Mouse (Mus musculus) MEL (cell line): ENCODE measurements around the gene Sparc. TPM values are rescaled to one million over a fixed set of nuclear protein-coding genes. Genes with fewer than 3 reads are reported as not detected.

Source experiments
- DNase-seq: peaks from one replicate; pipeline ENCODE4 v3.0.0; 2011; ENCODE audit warnings: low read depth, low spot score
- H3K27ac ChIP-seq: 2 replicates; pipeline ENCODE4 v1.5.1; 2012; ENCODE audit warnings: low read depth, mild to moderate bottlenecking, control low read depth, low read length, moderate library complexity; ENCODE audit not compliant: control insufficient read depth
- H3K27me3 ChIP-seq, 2 experiments: fragments of 150-350 bp in 1 of 2; sonication (generic) in 1 of 2; 2 replicates each; pipeline ENCODE4 v1.6.1; 2012; ENCODE audit warnings: low read length in 2 of 2, mild to moderate bottlenecking in 2 of 2, improper control_type of control experiment in 1 of 2, moderate library complexity in 1 of 2; ENCODE audit not compliant: insufficient read depth in 2 of 2, control insufficient read depth in 1 of 2
- H3K36me3 ChIP-seq, 2 experiments: 2 replicates each; pipeline ENCODE4 v1.6.1; 2012 to 2014; ENCODE audit warnings: low read length in 2 of 2, improper control_type of control experiment in 1 of 2, inconsistent platforms in 1 of 2, mild to moderate bottlenecking in 1 of 2; ENCODE audit not compliant: insufficient read depth in 2 of 2, control insufficient read depth in 1 of 2
- H3K4me1 ChIP-seq, 2 experiments: fragments of 150-350 bp in 1 of 2; sonication (generic) in 1 of 2; 2 replicates each; pipeline ENCODE4 v1.6.1; 2012; ENCODE audit warnings: low read length in 2 of 2, improper control_type of control experiment in 1 of 2, mild to moderate bottlenecking in 1 of 2; ENCODE audit not compliant: insufficient read depth in 2 of 2, control insufficient read depth in 1 of 2
- H3K4me3 ChIP-seq, 2 experiments: fragments of 150-350 bp in 1 of 2; sonication (generic) in 1 of 2; 2 replicates each; pipeline ENCODE4 v1.5.1; 2012; ENCODE audit warnings: low read depth in 2 of 2, low read length in 2 of 2, mild to moderate bottlenecking in 2 of 2, moderate library complexity in 2 of 2, control low read depth in 1 of 2, improper control_type of control experiment in 1 of 2; ENCODE audit not compliant: control insufficient read depth in 1 of 2, insufficient read depth in 1 of 2
- H3K79me2 ChIP-seq: 2 replicates; pipeline ENCODE4 v1.6.1; 2012; ENCODE audit warnings: mild to moderate bottlenecking, low read length, moderate library complexity; ENCODE audit not compliant: control insufficient read depth, poor library complexity, insufficient read depth
- H3K9ac ChIP-seq: 2 replicates; pipeline ENCODE4 v1.6.1; 2012; ENCODE audit warnings: low read depth, mild to moderate bottlenecking, control low read depth, low read length, moderate library complexity; ENCODE audit not compliant: control insufficient read depth, poor library complexity, severe bottlenecking
- H3K9me3 ChIP-seq: fragments of 150-350 bp; sonication (generic); replicated peaks from 2 replicates; pipeline ENCODE4 v1.6.1; 2012; ENCODE audit warnings: mild to moderate bottlenecking, low read length, improper control_type of control experiment, moderate library complexity; ENCODE audit not compliant: insufficient read depth
- BHLHE40 ChIP-seq: IDR thresholded peaks from 2 replicates; pipeline ENCODE4 v1.6.1; 2012; ENCODE audit warnings: low read depth, mild to moderate bottlenecking, inconsistent platforms, low read length, improper control_type of control experiment, borderline replicate concordance
- CHD1 ChIP-seq: IDR thresholded peaks from 2 replicates; pipeline ENCODE4 v1.6.1; 2012; ENCODE audit warnings: low read depth, mild to moderate bottlenecking, inconsistent platforms, low read length, improper control_type of control experiment
- CHD2 ChIP-seq: IDR thresholded peaks from 2 replicates; pipeline ENCODE4 v1.6.1; 2011; ENCODE audit warnings: low read length, improper control_type of control experiment
- CTCF ChIP-seq, 3 experiments: IDR thresholded peaks in 2 of 3; conservative IDR thresholded peaks in 1 of 3; 2 replicates each; pipeline ENCODE4 v1.5.1; 2011 to 2012; ENCODE audit warnings: low read length in 3 of 3, low read depth in 2 of 3, mild to moderate bottlenecking in 2 of 3, improper control_type of control experiment in 1 of 3, inconsistent platforms in 1 of 3, mixed read lengths in 1 of 3, moderate library complexity in 1 of 3; ENCODE audit not compliant: control insufficient read depth in 1 of 3, insufficient read depth in 1 of 3, poor library complexity in 1 of 3, severe bottlenecking in 1 of 3
- E2F4 ChIP-seq: IDR thresholded peaks from 2 replicates; pipeline ENCODE4 v1.6.1; 2011; ENCODE audit warnings: low read depth, low read length, improper control_type of control experiment, borderline replicate concordance
- EP300 ChIP-seq, 2 experiments: IDR thresholded peaks; 2 replicates each; pipeline ENCODE4 v1.6.1; 2011; ENCODE audit warnings: improper control_type of control experiment in 2 of 2, low read length in 2 of 2, low read depth in 1 of 2, mild to moderate bottlenecking in 1 of 2
- ETS1 ChIP-seq: IDR thresholded peaks from 2 replicates; pipeline ENCODE4 v1.6.1; 2012; ENCODE audit warnings: low read depth, mild to moderate bottlenecking, inconsistent platforms, low read length, improper control_type of control experiment, moderate library complexity
- GABPA ChIP-seq: IDR thresholded peaks from 2 replicates; pipeline ENCODE4 v1.6.1; 2012; ENCODE audit warnings: low read depth, mild to moderate bottlenecking, inconsistent platforms, low read length, improper control_type of control experiment, moderate library complexity
- JUND ChIP-seq: IDR thresholded peaks from 2 replicates; pipeline ENCODE4 v1.6.1; 2011; ENCODE audit warnings: low read depth, mild to moderate bottlenecking, improper control_type of control experiment, low read length
- MAX ChIP-seq: IDR thresholded peaks from 2 replicates; pipeline ENCODE4 v1.6.1; 2011; ENCODE audit warnings: low read length, improper control_type of control experiment
- MAZ ChIP-seq: IDR thresholded peaks from 2 replicates; pipeline ENCODE4 v1.6.1; 2012; ENCODE audit warnings: low read depth, mild to moderate bottlenecking, inconsistent platforms, low read length, improper control_type of control experiment
- MEF2A ChIP-seq: IDR thresholded peaks from 2 replicates; pipeline ENCODE4 v1.6.1; 2014; ENCODE audit warnings: low read depth, mild to moderate bottlenecking, inconsistent platforms, low read length, improper control_type of control experiment; ENCODE audit not compliant: poor library complexity, insufficient replicate concordance, severe bottlenecking; ENCODE audit errors: extremely low read depth
- MYB ChIP-seq: IDR thresholded peaks from 2 replicates; pipeline ENCODE4 v1.6.1; 2011; ENCODE audit warnings: mild to moderate bottlenecking, low read depth, low read length, improper control_type of control experiment
- MYC ChIP-seq: IDR thresholded peaks from 2 replicates; pipeline ENCODE4 v1.6.1; 2011; ENCODE audit warnings: low read depth, mild to moderate bottlenecking, low read length, improper control_type of control experiment, moderate library complexity
- POLR2A ChIP-seq, 2 experiments: IDR thresholded peaks; 2 replicates each; pipeline ENCODE4 v1.6.1; 2011 to 2012; ENCODE audit warnings: low read length in 2 of 2, mild to moderate bottlenecking in 2 of 2, control low read depth in 1 of 2, improper control_type of control experiment in 1 of 2, low read depth in 1 of 2, moderate library complexity in 1 of 2; ENCODE audit not compliant: control insufficient read depth in 1 of 2, insufficient read depth in 1 of 2, poor library complexity in 1 of 2
- RAD21 ChIP-seq: IDR thresholded peaks from 2 replicates; pipeline ENCODE4 v1.6.1; 2011; ENCODE audit warnings: mild to moderate bottlenecking, low read depth, low read length, improper control_type of control experiment
- SIN3A ChIP-seq: IDR thresholded peaks from 2 replicates; pipeline ENCODE4 v1.6.1; 2012; ENCODE audit warnings: low read length, improper control_type of control experiment, inconsistent platforms
- TAL1 ChIP-seq: IDR thresholded peaks from 2 replicates; pipeline ENCODE4 v1.6.1; 2012; ENCODE audit warnings: mild to moderate bottlenecking, inconsistent platforms, low read length, moderate library complexity, mixed read lengths
- TBP ChIP-seq: IDR thresholded peaks from 2 replicates; pipeline ENCODE4 v1.8.0; 2011; ENCODE audit warnings: low read depth, low read length, improper control_type of control experiment
- TCF12 ChIP-seq: IDR thresholded peaks from 2 replicates; pipeline ENCODE4 v1.6.1; 2014; ENCODE audit warnings: low read depth, mild to moderate bottlenecking, inconsistent platforms, low read length, improper control_type of control experiment, moderate library complexity
- UBTF ChIP-seq: IDR thresholded peaks from 2 replicates; pipeline ENCODE4 v1.6.1; 2012; ENCODE audit warnings: low read depth, mild to moderate bottlenecking, inconsistent platforms, low read length, improper control_type of control experiment, moderate library complexity, borderline replicate concordance; ENCODE audit not compliant: insufficient read depth
- USF1 ChIP-seq: IDR thresholded peaks from 2 replicates; pipeline ENCODE4 v1.6.1; 2014; ENCODE audit warnings: low read depth, mild to moderate bottlenecking, inconsistent platforms, low read length, improper control_type of control experiment, moderate library complexity
- USF2 ChIP-seq, 2 experiments: IDR thresholded peaks; 2 replicates each; pipeline ENCODE4 v1.6.1; 2011 to 2012; ENCODE audit warnings: improper control_type of control experiment in 2 of 2, low read length in 2 of 2, borderline replicate concordance in 1 of 2, inconsistent platforms in 1 of 2, low read depth in 1 of 2, mild to moderate bottlenecking in 1 of 2; ENCODE audit not compliant: insufficient read depth in 1 of 2
- ZC3H11A ChIP-seq: IDR thresholded peaks from 2 replicates; pipeline ENCODE4 v1.6.1; 2012; ENCODE audit warnings: low read depth, mild to moderate bottlenecking, inconsistent platforms, low read length, improper control_type of control experiment
- ZMIZ1 ChIP-seq: IDR thresholded peaks from 2 replicates; pipeline ENCODE4 v1.6.1; 2012; ENCODE audit warnings: low read depth, mild to moderate bottlenecking, inconsistent platforms, low read length, improper control_type of control experiment, moderate library complexity
- polyA plus RNA-seq, 2 experiments: library from polyadenylated mRNA; stranded (reverse) in 1 of 2; unstranded in 1 of 2; fragments of >175 nt in 1 of 2; fragments of >200 nt in 1 of 2; gene quantifications; 2 replicates each; pipeline versions ENCODE4 v1.2.1 to v1.2.4; 2012; ENCODE audit warnings: low replicate concordance in 2 of 2, low read depth in 1 of 2; ENCODE audit not compliant: insufficient read length in 2 of 2, insufficient read depth in 1 of 2, missing spikeins in 1 of 2
- total RNA-seq: library from RNA; depleted of rRNA; stranded (reverse); fragments of 300-350 nt; gene quantifications from 2 replicates; pipeline ENCODE4 v1.2.3, GENCODE M21; 2012

Sparc gene
- total and polyA plus RNA-seq, 3 experiments: not detected

- Histone ChIP-seq H3K27ac (no peak overlapping the region), H3K27me3 (peaks cover 24 to 29% of the 10 kb centered on the region in 2 experiments), H3K4me1 (no peaks in the 10 kb centered on the region), H3K9me3 (no peaks in the 10 kb centered on the region), H3K36me3 (no peaks in the 10 kb centered on the region), H3K9ac (no peak overlapping the region), H3K79me2 (no peaks in the 10 kb centered on the region), H3K4me3 (no peak overlapping the region)
- no peak for TF ChIP-seq ETS1
- no peak for TF ChIP-seq MAX
- no peak for TF ChIP-seq TBP
- TF ChIP-seq POLR2A (IDR thresholded peaks at IDR 0.05; ENCODE audit: control insufficient read depth in 1 of 2, insufficient read depth in 1 of 2, low read depth in 1 of 2, low read length in 2 of 2, poor library complexity in 1 of 2): no peak
- no peak for TF ChIP-seq MYB
- no peak for TF ChIP-seq MYC
- TF ChIP-seq TCF12: no peak
- TF ChIP-seq CTCF (IDR thresholded peaks at IDR 0.05 in 2 of 3, conservative IDR thresholded peaks at IDR 0.05 in 1 of 3; ENCODE audit: control insufficient read depth in 1 of 3, insufficient read depth in 1 of 3, low read depth in 2 of 3, low read length in 3 of 3, poor library complexity in 1 of 3, severe bottlenecking in 1 of 3): no peak
- no peak for TF ChIP-seq ZC3H11A
- no peak for TF ChIP-seq ZMIZ1
- no peak for TF ChIP-seq E2F4
- no peak for TF ChIP-seq USF2 (IDR thresholded peaks at IDR 0.05; ENCODE audit: borderline replicate concordance in 1 of 2, insufficient read depth in 1 of 2, low read depth in 1 of 2, low read length in 2 of 2)
- no peak for TF ChIP-seq TAL1
- DNase-seq: no peak
These were observed 13.1 kb upstream of the Sparc start for GRCm38 (mm10) chr11:55436089-55436488.

- H3K4me1 ChIP-seq: no peaks in the 10 kb centered on the region
- TF ChIP-seq JUND: no peak
- no peak for TF ChIP-seq UBTF
- TF ChIP-seq SIN3A: no peak
- no peaks in the 10 kb centered on the region for H3K9me3 ChIP-seq
- H3K79me2 ChIP-seq: no peaks in the 10 kb centered on the region
- no peaks in the 10 kb centered on the region for H3K36me3 ChIP-seq
- H3K4me3 ChIP-seq: no peak overlapping the region
- no peak overlapping the region for H3K9ac ChIP-seq
- DNase-seq: no peak
- peaks cover 33 to 42% of the 10 kb centered on the region in 2 experiments for H3K27me3 ChIP-seq
- H3K27ac ChIP-seq: no peak overlapping the region
These were observed 10.0 kb upstream of the Sparc start for GRCm38 (mm10) chr11:55432981-55433380.

- Histone ChIP-seq H3K9ac (no peak overlapping the region), H3K4me3 (no peak overlapping the region), H3K4me1 (no peaks in the 10 kb centered on the region), H3K9me3 (no peaks in the 10 kb centered on the region), H3K27ac (no peak overlapping the region), H3K36me3 (no peaks in the 10 kb centered on the region), H3K79me2 (no peaks in the 10 kb centered on the region), H3K27me3 (peaks cover 40 to 44% of the 10 kb centered on the region in 2 experiments)
- TF ChIP-seq MEF2A (no peak), POLR2A (IDR thresholded peaks at IDR 0.05; ENCODE audit: control insufficient read depth in 1 of 2, insufficient read depth in 1 of 2, low read depth in 1 of 2, low read length in 2 of 2, poor library complexity in 1 of 2) (no peak), E2F4 (no peak), TAL1 (no peak), USF1 (no peak), CHD2 (no peak), USF2 (IDR thresholded peaks at IDR 0.05; ENCODE audit: borderline replicate concordance in 1 of 2, insufficient read depth in 1 of 2, low read depth in 1 of 2, low read length in 2 of 2) (no peak), SIN3A (no peak), BHLHE40 (no peak), CHD1 (no peak), EP300 (IDR thresholded peaks at IDR 0.05; ENCODE audit: low read depth in 1 of 2, low read length in 2 of 2) (no peak), MAX (no peak), UBTF (no peak), MAZ (no peak), RAD21 (no peak), GABPA (no peak), ETS1 (no peak), TBP (no peak)
- no peak for DNase-seq
These were observed 7.0 kb upstream of the Sparc start for GRCm38 (mm10) chr11:55429973-55430372.
